Mouse (Mus musculus) neural tube, embryonic 11.5 days (tissue): Measurements from ENCODE around the gene Hoxa10. TPM values are rescaled to one million over a fixed set of nuclear protein-coding genes. Genes with fewer than 3 reads are reported as not detected.

ENCODE experiments used
- ATAC-seq: fragments of 200-750 bp; cut with Nextera tagmentation; 2 replicates; pipeline ENCODE4 v1.8.0; 2017; ENCODE audit warnings: moderate number of reproducible peaks, mild to moderate bottlenecking, moderate TSS enrichment, moderate library complexity; ENCODE audit not compliant: insufficient read depth, low FRiP score, low TSS enrichment
- DNase-seq: peaks from one replicate; pipeline ENCODE4 v3.0.0-alpha.2; 2015; ENCODE audit warnings: low spot score
- H3K27ac ChIP-seq: fragments of 300-500 bp; sonication (generic); 2 replicates; pipeline ENCODE4 v1.5.1; 2014; ENCODE audit warnings: low read depth, mild to moderate bottlenecking, low read length
- H3K27me3 ChIP-seq: fragments of 300-500 bp; sonication (generic); 2 replicates; pipeline ENCODE4 v1.6.1; 2014; ENCODE audit warnings: mild to moderate bottlenecking, low read length, mixed read lengths; ENCODE audit not compliant: control insufficient read depth, insufficient read depth
- H3K36me3 ChIP-seq: fragments of 300-500 bp; sonication (generic); 2 replicates; pipeline ENCODE4 v1.6.1; 2014; ENCODE audit warnings: mild to moderate bottlenecking, low read length, moderate library complexity, mixed read lengths; ENCODE audit not compliant: control insufficient read depth, insufficient read depth
- H3K4me1 ChIP-seq: fragments of 300-500 bp; sonication (generic); 2 replicates; pipeline ENCODE4 v1.6.1; 2014; ENCODE audit warnings: low read length, mixed read lengths; ENCODE audit not compliant: control insufficient read depth, insufficient read depth
- H3K4me2 ChIP-seq: fragments of 300-500 bp; sonication (generic); 2 replicates; pipeline ENCODE4 v1.6.1; 2014; ENCODE audit warnings: low read depth, mild to moderate bottlenecking, moderate library complexity
- H3K4me3 ChIP-seq: fragments of 300-500 bp; sonication (generic); 2 replicates; pipeline ENCODE4 v1.5.1; 2014; ENCODE audit warnings: low read depth, low read length
- H3K9ac ChIP-seq: fragments of 300-500 bp; sonication (generic); 2 replicates; pipeline ENCODE4 v1.6.1; 2014; ENCODE audit warnings: mild to moderate bottlenecking, low read length
- H3K9me3 ChIP-seq: fragments of 300-500 bp; sonication (generic); 2 replicates; pipeline ENCODE4 v1.6.1; 2016; ENCODE audit warnings: low read length; ENCODE audit not compliant: control insufficient read depth
- WGBS: fragments of 180-500 bp; shearing (Covaris S2); extraction: QIAGEN DNeasy Blood & Tissue Kit; methylation state at CpG from one replicate; pipeline ENCODE4 v1.1.7; 2014; 5-methylcytosine and 5-hydroxymethylcytosine counted together
- polyA plus RNA-seq: library from polyadenylated mRNA; unstranded; fragments of >200 nt; fragmentation: Nextera tagmentation; extraction: Ambion mirVana; gene quantifications from 2 replicates; pipeline ENCODE4 v1.2.1, GENCODE M21; 2014

The Hoxa10 gene
- polyA plus RNA-seq, 1 experiment from 2014 or later, result 72.8 TPM

GRCm38 (mm10) chr6:52208072-52208867 lies 32.4 kb downstream of the Hoxa10 start, which contains the start of gene Hoxa6:
Hoxa6 (minus strand) TSS chr6:52208722.
- ATAC-seq, result peak; percentile 21; the same call in 1 of the 2 replicates
- 1% methylated on average over 47 of the region's 47 CpGs for WGBS
- Histone ChIP-seq H3K27ac (peak within 1 kb of the TSS; percentile 100), H3K27me3 (no peaks in the 10 kb centered on the region), H3K4me3 (peak within 1 kb of the TSS; percentile 87), H3K9me3 (no peaks in the 10 kb centered on the region), H3K4me1 (peaks cover 39% of the 10 kb centered on the region), H3K4me2 (peak within 1 kb of the TSS; percentile 99), H3K36me3 (peaks cover 12% of the 10 kb centered on the region), H3K9ac (peak within 1 kb of the TSS; percentile 99)
- peak; percentile 77 for DNase-seq

- Histone ChIP-seq H3K27me3 (no peaks in the 10 kb centered on the region), H3K9ac (peak overlapping the region; percentile 99), H3K36me3 (peaks cover 12% of the 10 kb centered on the region), H3K4me1 (peaks cover 39% of the 10 kb centered on the region), H3K4me3 (peak overlapping the region; percentile 87), H3K9me3 (no peaks in the 10 kb centered on the region), H3K4me2 (peak overlapping the region; percentile 99), H3K27ac (peak overlapping the region; percentile 100)
- DNase-seq, result no peak
- ATAC-seq, result no peak
Measured at GRCm38 (mm10) chr6:52207684-52207976, 33.0 kb downstream of the Hoxa10 start.

- DNase-seq (peak; percentile 32), ATAC-seq (no peak)
- H3K9ac ChIP-seq, result peak overlapping the region; percentile 99
- peaks cover 12% of the 10 kb centered on the region for H3K36me3 ChIP-seq
- H3K27me3 ChIP-seq, result no peaks in the 10 kb centered on the region
- 5% methylated on average over 4 of the region's 4 CpGs for WGBS
- peak overlapping the region; percentile 100 for H3K27ac ChIP-seq
- H3K4me3 ChIP-seq, result peak overlapping the region; percentile 87
- H3K4me2 ChIP-seq, result peak overlapping the region; percentile 99
- peaks cover 39% of the 10 kb centered on the region for H3K4me1 ChIP-seq
- H3K9me3 ChIP-seq, result no peaks in the 10 kb centered on the region
Measured at GRCm38 (mm10) chr6:52206882-52207683, 33.6 kb downstream of the Hoxa10 start.

- Histone ChIP-seq H3K4me3 (peak overlapping the region; percentile 87), H3K27me3 (no peaks in the 10 kb centered on the region), H3K27ac (peak overlapping the region; percentile 100), H3K36me3 (peaks cover 12% of the 10 kb centered on the region), H3K4me1 (peaks cover 50% of the 10 kb centered on the region), H3K9me3 (no peaks in the 10 kb centered on the region), H3K4me2 (peak overlapping the region; percentile 99), H3K9ac (peak overlapping the region; percentile 99)
- WGBS, result 2% methylated on average over 55 of the region's 55 CpGs
- ATAC-seq, result no peak
- peak; percentile 70 for DNase-seq
Measured at GRCm38 (mm10) chr6:52205638-52206621, 34.7 kb downstream of the Hoxa10 start.

GRCm38 (mm10) chr6:52205221-52205620 lies 35.4 kb downstream of the Hoxa10 start:
- 2% methylated on average over 14 of the region's 14 CpGs for WGBS
- H3K4me1 ChIP-seq, result peaks cover 56% of the 10 kb centered on the region
- peak overlapping the region; percentile 99 for H3K9ac ChIP-seq
- H3K4me3 ChIP-seq, result peak overlapping the region; percentile 87
- no peak for DNase-seq
- H3K27ac ChIP-seq, result peak overlapping the region; percentile 100
- H3K36me3 ChIP-seq, result peaks cover 15% of the 10 kb centered on the region
- H3K9me3 ChIP-seq, result no peaks in the 10 kb centered on the region
- H3K4me2 ChIP-seq, result peak overlapping the region; percentile 99
- no peaks in the 10 kb centered on the region for H3K27me3 ChIP-seq
- no peak for ATAC-seq

GRCm38 (mm10) chr6:52204050-52204752 lies 36.5 kb downstream of the Hoxa10 start, which contains the start of gene Hoxa5:
Hoxa5 (minus strand) TSS chr6:52204587.
- Histone ChIP-seq H3K4me1 (peaks cover 56% of the 10 kb centered on the region), H3K9ac (peak within 1 kb of the TSS; percentile 99), H3K4me2 (peak within 1 kb of the TSS; percentile 99), H3K36me3 (peaks cover 15% of the 10 kb centered on the region), H3K9me3 (no peaks in the 10 kb centered on the region), H3K27me3 (no peaks in the 10 kb centered on the region), H3K4me3 (peak within 1 kb of the TSS; percentile 87), H3K27ac (peak within 1 kb of the TSS; percentile 100)
- ATAC-seq, result peak; percentile 67
- peak; percentile 98 for DNase-seq
- WGBS, result under 1% methylated on average over 65 of the region's 65 CpGs

- H3K27ac ChIP-seq, result peak overlapping the region; percentile 100
- peak overlapping the region; percentile 87 for H3K4me3 ChIP-seq
- under 1% methylated on average over 43 of the region's 46 CpGs for WGBS
- H3K4me1 ChIP-seq, result peaks cover 57% of the 10 kb centered on the region
- DNase-seq, result peak; percentile 72
- peaks cover 15% of the 10 kb centered on the region for H3K36me3 ChIP-seq
- ATAC-seq, result peak; percentile 48; the same call in 1 of the 2 replicates
- H3K9ac ChIP-seq, result peak overlapping the region; percentile 98
- peak overlapping the region; percentile 99 for H3K4me2 ChIP-seq
- no peaks in the 10 kb centered on the region for H3K9me3 ChIP-seq
- no peaks in the 10 kb centered on the region for H3K27me3 ChIP-seq
Measured at GRCm38 (mm10) chr6:52203371-52204049, 37.1 kb downstream of the Hoxa10 start.
